Mouse (Mus musculus) megakaryocyte-erythroid progenitor cell, adult 5-6 weeks (primary cell): ENCODE data around the gene Dyx1c1. TPM values are rescaled to one million over a fixed set of nuclear protein-coding genes. Genes with fewer than 3 reads are reported as not detected.

ENCODE experiments used
- ATAC-seq: replicated peaks from 2 replicates; pipeline ENCODE4 v1.8.0; 2016; ENCODE audit warnings: mild to moderate bottlenecking, inconsistent platforms; ENCODE audit not compliant: severe bottlenecking, poor library complexity, low FRiP score, low TSS enrichment
- total RNA-seq, 2 experiments: library from RNA; stranded (forward) in 1 of 2; stranded (reverse) in 1 of 2; fragments of 200-1000, 215-1000 nt in 1 of 2; fragments of >200 nt in 1 of 2; fragmentation: Nextera tagmentation in 1 of 2; gene quantifications; 2 replicates each; pipeline ENCODE4 v1.2.3; 2014 to 2017

Gene Dyx1c1
- total RNA-seq, 2 experiments from 2014 or later, result not detected

DNA sequence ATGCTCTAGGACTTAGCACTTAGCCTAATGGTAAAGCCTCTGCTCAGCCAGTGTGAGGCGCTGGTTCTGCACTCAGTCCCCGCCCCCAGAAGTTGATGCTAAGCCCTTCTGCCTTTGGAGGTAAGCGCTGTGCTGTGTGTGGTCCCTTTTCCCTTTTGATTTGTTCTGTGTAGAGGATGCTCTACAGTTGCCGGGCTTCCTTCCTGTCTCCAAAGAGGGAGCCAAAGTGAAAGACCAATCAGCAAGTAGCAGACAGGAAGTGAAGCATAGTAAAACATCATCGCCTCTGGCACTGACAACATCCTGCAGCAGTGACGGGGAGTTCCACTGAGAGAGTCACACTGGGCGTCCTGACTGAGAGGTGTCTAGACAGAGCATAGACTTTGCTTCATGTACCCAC lies 11.3 kb downstream of the Dyx1c1 start:
- ATAC-seq, result 0 out of 2 replicates have a peak, but pooled peaks have one; percentile 34

DNA sequence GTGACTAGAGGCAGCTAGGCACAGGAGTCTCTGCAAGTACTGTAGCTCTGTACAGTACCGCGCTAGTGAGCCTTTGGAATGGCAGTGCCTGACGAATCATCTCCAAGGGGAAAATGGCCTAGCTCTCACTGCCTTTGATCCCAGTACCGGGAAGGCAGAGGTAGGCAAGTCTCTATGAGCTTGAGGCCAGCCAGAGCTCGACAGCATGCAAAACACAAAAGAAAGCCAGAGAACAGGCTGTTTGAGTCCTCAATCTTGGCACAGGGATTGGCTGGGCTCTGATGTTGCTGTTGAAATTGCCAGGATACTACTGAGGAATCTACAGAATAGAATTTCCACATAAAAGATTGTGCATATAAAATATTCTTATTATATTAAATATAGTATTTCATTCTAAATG lies 13.8 kb downstream of the Dyx1c1 start:
- ATAC-seq, result no peak

DNA sequence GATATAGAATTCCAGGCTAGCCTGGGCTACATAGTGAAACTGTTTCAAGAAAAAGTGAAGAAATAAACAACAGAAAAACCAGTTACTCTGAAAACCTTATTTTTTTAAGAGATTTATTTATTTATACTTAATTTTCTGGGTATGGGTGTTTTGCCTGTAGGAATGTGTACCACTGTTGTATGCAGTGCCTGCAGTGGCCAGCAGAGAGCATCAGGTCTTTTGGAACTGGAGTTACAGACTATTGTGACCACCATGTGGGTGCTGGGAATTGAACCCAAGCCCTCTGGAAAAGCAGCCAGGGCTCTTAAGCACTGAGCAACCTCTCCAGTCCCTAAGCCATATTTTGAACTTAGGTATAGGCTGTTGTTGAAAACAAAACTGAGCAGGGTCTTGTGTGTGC lies 14.4 kb downstream of the Dyx1c1 start:
- no peak for ATAC-seq

DNA sequence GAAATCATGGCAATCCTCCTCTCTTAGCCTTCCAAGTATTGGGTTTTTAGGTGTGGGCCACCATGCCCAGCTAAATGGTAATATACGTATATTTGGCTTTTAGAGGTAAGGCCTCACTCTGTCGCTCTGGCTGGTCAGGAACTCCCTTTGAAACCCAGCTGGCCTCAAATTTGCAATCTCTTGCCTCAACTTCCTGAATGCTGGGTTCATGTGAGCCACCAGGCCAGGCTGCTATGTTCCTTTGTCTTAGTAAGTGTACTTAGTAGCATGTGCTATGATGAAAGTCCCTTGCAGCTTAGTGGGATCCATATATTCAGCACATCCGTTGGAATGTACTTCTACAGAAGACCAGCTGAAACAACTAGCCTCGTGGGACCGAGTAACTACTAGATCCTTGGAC lies 16.1 kb downstream of the Dyx1c1 start:
- ATAC-seq, result no peak

DNA sequence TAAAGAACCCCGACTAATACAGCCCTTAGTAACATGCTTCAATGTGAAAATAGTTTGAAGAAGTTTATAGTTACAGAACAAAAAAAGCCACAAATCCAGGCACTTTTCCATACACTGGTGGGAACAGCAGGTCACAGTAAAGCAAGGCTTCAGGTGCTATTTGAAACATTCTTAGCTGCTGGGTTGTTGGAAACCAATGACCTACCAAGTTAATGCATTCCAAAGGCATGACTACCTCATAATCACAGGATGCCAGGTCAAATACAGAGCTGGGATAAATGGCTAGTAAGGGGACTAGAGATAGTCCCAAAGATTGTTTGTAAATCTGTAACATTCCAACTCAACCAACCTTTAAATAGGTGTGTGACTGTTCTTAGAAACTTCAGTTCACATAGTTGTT lies 16.7 kb downstream of the Dyx1c1 start:
- no peak for ATAC-seq

DNA sequence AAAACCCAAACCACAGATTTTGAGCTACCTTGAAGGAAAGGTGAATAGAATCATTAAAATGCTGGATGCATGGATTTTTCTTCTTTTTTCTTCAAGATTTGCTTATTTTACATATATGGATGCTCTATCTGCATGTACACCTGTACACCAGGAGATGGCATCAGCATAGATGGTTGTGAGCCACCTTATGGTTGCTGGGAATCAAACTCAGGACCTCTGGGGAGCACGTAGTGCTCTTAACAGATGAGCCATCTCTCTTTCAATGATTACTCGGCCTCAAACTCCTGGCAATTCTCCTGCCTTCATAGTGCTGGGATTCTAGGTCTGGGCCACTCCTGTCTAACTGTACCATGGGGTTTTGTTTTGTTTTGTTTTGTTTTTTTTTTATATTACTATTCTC lies 24.5 kb downstream of the Dyx1c1 start:
- ATAC-seq, result no peak

DNA sequence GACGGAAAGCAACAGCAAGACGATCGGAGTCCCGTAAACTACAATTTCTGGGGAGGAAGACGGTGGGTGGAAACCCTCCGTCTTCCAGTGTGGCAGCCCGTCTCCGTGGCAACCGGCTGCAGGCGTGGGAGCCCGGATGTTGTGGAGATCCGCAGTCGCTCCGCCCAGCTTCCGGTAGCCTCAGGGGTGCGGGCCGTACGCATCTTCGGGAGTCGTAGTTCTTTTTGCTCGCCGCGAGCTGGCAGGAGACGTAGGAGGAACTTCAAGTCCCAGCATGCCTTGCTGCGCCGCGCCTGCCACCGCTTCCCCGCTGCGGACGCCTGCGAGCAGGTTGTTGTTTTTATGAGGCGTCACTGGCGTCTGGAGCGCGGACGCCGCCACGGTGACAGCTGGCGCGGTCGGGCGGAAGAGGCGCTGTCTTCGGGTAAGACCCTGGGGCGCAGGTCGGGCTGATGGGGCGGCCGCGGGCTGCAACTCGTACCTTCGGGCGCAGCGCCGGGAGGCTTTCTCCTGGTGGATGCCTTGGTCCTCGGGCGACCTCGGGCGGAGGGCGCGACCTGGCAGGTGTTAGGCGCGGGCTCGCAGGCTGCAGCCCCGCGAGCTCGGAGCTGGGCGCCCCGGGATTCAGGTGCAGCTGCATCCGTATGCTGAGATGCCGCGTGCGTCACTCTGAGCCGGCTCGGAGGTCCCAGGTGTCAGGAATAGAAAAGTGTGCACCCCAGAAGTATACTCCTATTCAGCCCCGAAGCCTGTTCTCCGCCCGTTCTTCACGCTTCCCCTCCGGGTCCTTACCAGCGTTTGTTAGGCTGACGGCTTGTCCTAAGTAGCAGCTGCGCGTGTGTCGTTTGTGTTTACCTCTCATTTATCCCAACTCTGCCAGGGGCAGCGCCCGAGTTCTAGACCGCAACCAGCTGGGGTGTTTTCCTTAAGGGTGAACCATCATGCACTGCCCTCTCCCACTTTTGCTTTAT lies 26.9 kb downstream of the Dyx1c1 start, which contains the start of the genes Ccpg1os and Ccpg1:
Gene Ccpg1os, minus strand, starts transcription at position 133 of the 971 bp plus-strand sequence.
Gene Ccpg1, plus strand, starts transcription at position 180 of the 971 bp plus-strand sequence.
- ATAC-seq, result peak; percentile 99

DNA sequence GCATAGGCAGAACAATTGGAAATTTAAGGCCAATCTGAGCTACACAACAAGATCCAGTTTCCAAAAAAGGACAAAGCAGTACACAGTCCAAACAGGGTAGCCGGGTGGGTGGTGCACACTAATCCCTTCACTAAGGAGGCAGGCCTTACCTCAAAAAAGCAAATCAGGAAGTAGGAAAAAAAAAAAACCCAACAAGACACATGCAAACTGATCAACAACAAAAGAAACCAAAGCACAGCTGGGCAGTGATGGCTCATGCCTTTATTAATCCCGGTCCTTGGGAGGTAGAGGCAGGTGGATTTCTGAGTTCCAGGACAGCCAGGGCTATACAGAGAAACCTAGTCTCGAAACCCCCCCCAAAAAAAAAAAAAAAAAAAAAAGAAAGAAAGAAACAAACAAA lies 29.1 kb downstream of the Dyx1c1 start:
- no peak for ATAC-seq

DNA sequence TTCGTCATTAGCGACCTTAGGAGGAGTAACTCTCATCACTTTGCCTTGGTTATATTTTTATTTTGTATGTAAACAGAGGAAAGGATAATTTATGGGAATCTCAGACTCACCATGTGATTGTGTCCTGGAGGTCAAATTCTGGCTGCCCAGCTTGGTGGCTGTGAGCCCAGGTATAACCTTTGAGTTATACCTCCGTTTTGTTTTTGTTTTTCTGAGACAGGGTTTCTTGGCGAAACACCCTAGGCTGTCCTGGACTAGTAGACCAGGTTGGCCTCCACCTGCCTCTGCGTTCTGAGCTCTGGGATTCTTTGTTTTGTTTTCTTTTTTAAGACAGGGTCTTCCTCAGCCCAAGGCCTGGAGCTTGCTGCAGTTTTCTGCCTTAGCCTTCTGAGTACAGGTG lies 30.1 kb downstream of the Dyx1c1 start:
- no peak for ATAC-seq

DNA sequence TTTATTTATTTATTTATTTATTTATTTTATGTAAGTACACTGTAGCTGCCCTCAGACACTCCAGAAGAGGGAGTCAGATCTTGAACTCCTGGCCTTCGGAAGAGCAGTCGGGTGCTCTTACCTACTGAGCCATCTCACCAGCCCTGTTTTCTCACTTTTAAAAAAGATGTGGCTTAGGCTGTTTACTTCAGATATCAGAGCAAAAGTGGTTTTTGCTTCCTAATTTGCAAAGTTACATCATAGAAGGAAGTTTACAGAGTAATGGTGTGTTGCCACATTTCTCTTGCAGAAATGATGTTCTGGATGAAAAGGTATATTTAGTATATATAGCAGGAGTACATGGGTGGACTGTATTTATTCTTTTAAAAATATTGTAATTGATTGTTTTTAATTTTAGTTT lies 32.8 kb downstream of the Dyx1c1 start:
- no peak for ATAC-seq

DNA sequence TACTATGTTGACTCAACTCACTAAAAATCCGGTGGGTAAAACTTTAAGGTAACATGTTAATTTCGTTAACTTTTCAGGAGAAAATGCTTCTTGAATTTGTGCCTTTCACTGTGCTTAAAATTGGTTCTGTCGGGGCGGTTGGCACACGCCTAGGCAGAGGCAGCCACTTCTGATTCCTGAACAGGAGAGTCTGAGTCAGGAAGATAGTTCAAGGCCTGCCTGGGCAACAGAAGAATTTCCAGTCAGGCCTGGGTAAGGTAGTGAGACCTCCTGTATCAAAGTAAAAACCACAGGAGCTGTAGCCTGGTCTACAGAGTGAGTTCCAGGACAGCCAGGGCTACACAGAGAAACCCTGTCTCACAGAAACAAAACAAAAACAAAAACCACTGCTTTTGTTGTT lies 34.0 kb downstream of the Dyx1c1 start:
- no peak for ATAC-seq

DNA sequence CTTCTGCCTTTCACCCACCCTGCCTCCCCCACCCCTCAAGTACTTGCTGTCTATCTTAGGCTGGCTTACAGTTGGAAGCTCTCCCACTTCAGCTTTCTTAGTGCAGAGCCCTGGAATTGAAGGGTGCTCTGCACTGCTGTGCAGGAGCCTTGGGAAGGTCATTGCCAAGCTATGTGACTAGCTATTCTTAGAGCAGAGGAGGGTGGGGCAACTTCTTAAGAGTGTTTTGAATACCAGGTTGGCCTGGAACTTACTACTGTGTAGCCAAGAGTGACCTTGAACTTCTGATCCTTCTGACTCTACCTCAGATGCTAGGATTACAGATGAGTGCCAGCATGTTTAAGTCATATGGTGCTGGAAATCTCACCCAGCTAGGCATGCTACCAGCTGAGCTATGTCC lies 37.6 kb downstream of the Dyx1c1 start:
- no peak for ATAC-seq

DNA sequence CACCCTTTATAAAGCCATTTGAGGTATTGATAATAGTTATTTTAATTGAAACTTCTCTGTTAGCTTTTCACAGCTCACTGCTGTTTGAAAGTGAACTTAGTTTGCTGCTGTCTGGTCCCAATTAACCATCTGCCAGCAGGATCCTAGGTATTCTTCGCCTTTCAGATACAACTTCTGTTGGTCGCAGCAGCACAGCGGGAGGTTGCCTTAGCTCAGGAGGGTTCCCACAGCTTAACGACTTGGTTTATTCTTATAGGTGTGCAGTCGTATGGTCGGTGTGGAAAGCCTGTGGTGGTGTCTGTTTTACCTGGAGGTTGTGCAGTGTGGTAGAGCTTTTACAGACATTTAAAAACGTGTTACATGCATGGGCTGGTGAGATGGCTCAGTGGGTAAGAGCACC lies 38.2 kb downstream of the Dyx1c1 start:
- ATAC-seq, result no peak

DNA sequence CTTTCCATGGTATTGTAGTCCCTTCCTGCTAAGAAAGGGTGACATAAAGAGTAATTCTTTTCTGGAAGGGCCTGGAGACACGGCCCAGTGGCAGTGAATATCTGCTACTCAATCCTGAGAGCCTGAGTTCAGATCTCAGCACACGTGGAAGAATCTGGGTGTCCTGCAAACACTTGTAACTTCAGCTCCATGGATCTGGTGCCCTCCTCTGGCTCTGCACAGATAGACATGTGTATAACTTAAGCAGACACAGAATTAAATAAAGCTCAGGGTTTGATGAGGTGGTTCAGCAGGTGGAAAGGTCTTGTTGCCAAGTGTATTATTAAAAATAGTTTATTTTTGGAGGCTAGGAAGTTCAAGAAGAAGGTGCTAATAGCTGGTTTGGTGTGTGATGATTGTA lies 41.9 kb downstream of the Dyx1c1 start:
- no peak for ATAC-seq

DNA sequence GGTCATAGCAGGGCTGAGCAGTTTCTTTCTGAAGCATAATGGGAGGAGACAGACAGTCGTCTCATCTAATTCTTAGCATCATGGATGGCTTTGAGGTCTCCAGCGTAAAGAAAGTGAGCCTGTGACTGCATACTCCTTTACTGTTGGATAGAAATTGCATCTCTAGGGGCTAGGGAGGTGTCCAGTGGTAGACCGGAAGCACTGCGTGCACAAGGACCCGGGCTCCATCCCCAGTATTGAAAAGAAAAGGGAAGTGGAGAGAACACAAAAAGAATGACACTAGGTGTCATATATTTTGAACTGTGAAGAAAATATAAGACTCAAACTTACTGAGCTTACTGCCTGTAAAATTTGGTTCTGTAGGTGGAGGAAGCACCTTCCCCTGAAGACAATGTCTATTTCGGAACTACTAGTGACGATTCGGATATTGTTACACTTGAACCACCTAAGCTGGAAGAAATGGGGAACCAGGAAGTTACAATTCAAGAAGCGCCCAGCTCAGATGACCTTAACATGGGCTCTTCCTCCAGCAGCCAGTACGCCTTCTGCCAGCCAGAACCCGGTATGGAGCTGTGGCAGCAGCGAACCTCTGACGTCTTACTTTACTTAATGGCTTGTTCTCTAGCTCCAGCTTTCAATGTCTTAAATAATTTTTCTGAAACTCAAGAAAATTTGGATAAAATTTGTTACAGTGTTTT lies 42.9 kb downstream of the Dyx1c1 start:
- ATAC-seq, result no peak

DNA sequence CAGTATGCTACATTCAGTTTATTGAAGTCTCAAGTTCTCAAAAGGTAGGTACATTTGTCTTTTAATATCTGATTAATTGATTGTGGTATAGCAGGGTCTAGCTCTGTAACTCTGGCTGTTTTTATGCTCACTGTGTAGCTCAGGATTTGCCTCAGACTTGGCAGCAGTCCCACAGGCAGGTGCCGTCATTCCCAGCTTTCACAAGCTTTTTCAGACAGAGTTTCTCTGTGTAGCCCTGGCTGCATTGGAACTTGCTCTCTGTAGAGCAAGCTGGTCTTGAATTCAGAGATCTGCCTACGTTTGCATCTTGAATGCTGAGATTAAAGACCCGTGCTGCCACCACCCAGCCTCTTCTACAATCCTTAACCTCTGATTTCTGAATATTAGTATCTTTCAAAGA lies 43.6 kb downstream of the Dyx1c1 start:
- no peak for ATAC-seq

DNA sequence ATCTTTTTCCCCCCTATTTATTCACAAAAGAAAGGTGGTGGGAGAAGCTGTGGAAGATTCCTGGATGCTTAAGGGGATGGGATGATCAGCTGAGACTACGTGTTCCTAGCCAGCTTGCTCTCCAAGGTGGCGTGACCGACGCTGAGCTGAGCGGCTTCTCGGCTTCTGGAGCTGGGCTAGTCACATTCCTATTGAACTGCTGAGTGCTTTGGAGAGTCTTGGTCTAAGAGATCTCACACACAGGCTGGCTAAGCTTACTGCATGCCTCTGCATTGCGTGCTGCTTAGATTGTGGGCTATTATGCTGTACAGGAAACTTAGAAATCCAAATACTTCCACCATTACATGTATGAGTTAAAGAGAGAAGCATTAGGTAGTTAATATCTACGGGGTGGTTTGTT lies 45.5 kb downstream of the Dyx1c1 start:
- ATAC-seq, result no peak

DNA sequence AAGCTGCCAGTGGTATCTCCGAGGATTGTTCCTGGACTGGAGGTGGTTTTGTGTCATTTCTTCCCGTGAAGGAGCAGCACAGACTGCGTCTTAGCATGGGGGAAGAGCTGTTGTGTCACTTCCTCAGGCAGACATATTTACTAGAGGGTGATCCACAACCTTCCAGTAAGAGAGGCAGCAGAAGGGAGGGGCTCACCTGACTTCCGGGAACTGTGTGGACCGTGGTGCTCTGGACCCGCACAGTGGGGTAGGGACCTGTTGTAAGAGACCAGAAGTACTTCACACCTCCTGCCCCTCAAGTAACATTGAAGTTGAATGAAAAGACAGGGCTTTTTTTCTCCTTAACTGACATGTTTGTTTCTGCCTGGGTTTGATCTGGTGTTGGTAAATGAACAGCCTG lies 46.5 kb downstream of the Dyx1c1 start:
- ATAC-seq, result no peak

DNA sequence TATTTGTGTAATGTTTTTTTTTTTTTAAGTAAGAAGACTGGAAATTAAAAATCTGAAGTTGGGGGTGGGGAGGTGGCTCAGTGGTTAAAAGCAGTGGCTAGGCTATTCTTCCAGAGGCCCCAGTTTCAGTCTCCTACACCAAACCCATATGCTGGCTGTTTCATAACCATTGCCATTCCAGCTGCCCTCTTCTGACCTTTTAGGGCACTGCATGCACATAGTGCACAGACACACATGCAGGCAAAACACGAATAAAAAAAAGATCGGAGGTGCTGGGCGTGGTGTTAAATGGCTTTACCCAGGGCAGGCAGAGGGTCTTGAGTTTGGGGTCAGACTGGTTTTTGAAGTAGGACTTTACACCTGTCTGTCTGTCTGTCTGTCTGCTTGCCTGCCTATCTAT lies 47.6 kb downstream of the Dyx1c1 start:
- peak; percentile 57; the same call in 1 of the 2 replicates for ATAC-seq

DNA sequence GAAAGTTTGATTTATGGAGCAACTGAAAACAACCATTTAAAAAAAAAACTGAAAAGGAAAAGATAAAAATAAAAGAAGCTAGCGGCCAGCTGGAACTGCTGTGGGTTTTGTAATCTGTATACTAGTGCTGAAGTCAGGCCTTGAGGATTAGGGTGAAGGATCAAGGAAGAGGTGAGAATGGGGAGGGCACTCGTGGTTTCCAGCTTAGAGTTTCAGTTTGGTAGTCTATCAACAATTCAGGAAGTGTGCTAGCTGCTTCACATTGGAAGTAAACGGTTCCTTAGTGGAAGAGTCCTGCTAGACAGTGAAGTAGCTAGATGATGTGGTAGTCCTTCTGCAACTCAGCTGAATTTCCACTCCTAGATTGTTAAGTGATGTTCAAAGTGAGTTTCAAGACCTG lies 49.8 kb downstream of the Dyx1c1 start:
- ATAC-seq, result no peak

DNA sequence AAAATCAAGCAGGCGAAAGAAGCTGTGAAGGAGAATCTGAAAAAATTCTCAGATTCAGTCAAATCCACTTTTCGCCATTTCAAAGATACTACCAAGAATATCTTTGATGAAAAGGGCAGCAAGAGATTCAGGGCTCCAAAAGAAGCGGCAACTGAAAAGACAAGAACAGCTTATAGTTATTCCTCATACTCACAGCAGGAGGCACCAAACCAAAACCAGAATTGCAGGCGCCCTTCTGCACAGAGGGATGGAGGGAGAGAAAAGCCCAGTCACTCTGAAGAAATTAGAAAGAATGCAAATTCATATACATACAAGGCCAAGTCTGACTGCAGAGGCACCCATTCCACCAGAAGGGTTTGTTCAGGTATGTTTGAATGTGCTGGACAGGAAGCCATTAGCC lies 54.0 kb downstream of the Dyx1c1 start:
- ATAC-seq, result no peak
